Mouse (Mus musculus): ENCODE measurements around the gene Ap1ar. TPM values are rescaled to one million over a fixed set of nuclear protein-coding genes. Genes with fewer than 3 reads are reported as not detected.

Ap1ar gene
- total RNA-seq, 2 experiments from 2014 or later, result 25.9 to 30.3 TPM

Other genes starting within 250 kb of the Ap1ar start
- not detected for gene Neurog2, start 204.4 kb downstream of the Ap1ar start, total RNA-seq (2021)
- 1 to 10 TPM; 6.7 to 7.0 TPM for gene Alpk1, start 57.0 kb downstream of the Ap1ar start, total RNA-seq (2021)
- gene Tifa, start 47.7 kb downstream of the Ap1ar start, total RNA-seq (2021), result 1 to 10 TPM; 3.9 to 5.1 TPM
- 1 to 10 TPM; 7.0 to 8.2 TPM for gene Fam241a, start 58.8 kb upstream of the Ap1ar start, total RNA-seq (2021)